Mouse (Mus musculus): Measurements from ENCODE around the gene Prmt9. TPM values are rescaled to one million over a fixed set of nuclear protein-coding genes. Genes with fewer than 3 reads are reported as not detected.

Gene Prmt9
- polyA plus RNA-seq, 1 experiment from 2014 or later, result 26.5 TPM

DNA sequence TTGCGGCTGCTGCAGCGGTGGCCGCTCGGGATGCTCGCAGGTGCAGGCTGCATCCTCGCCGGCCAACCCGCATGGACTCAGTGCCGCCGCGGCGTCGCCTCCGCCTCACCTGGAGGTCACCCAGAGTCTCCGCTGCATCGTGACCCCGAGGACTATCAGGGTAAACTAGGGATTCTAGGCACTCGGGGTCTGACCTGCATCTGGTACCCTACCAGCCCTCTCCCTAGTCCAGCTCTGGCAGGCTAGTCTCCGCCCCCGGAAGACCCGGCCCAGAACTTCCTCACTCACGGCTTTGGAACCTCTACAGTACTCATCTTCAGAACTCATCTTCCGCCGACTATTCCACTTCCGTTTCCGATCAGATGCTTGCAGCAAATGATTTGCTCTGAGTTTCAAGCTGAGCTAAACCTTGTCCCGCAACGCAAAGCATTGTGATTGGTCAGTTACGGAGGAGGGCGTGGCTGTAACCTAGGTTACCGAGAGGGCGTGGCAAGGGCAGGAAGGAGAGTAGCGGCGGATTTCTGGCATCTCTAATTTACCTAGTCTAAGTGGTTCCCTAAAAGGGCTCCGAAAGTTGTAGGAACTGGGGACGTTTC, 61.3 kb downstream of the Prmt9 start, which contains the start of gene Tmem184c:
Gene Tmem184c (minus strand): TSS at position 325 of the 596 bp plus-strand sequence.
- under 1% methylated on average over 36 of the region's 36 CpGs for WGBS
- peak within 1 kb of the TSS; percentile 83 for H3K27ac ChIP-seq (replicated peaks)
- H3K4me3 ChIP-seq (replicated peaks), result peak within 1 kb of the TSS; percentile 78
- H3K36me3 ChIP-seq, result peaks cover 2% of the 10 kb centered on the region
- H3K9me3 ChIP-seq (replicated peaks), result no peaks in the 10 kb centered on the region
- H3K4me2 ChIP-seq, result peak within 1 kb of the TSS; percentile 70
- H3K4me1 ChIP-seq, result peaks cover 18% of the 10 kb centered on the region
- peak within 1 kb of the TSS; percentile 65 for H3K9ac ChIP-seq (replicated peaks)
- peaks cover 3% of the 10 kb centered on the region; the same call in 1 of the 2 replicates for H3K27me3 ChIP-seq (replicated peaks)
- peak; percentile 99 for ATAC-seq (ENCODE audit: low FRiP score)

- Histone ChIP-seq H3K27ac (replicated peaks) (no peak overlapping the region), H3K36me3 (no peaks in the 10 kb centered on the region), H3K4me2 (no peak overlapping the region), H3K9ac (replicated peaks) (no peak overlapping the region), H3K9me3 (replicated peaks) (no peaks in the 10 kb centered on the region), H3K27me3 (replicated peaks) (peaks cover 3% of the 10 kb centered on the region; the same call in 1 of the 2 replicates), H3K4me1 (0 out of 2 replicates have a peak, but pooled peaks cover 3% of the 10 kb centered on the region), H3K4me3 (replicated peaks) (no peak overlapping the region)
- WGBS, result 65% methylated on average over 2 of the region's 2 CpGs
- no peak for ATAC-seq (ENCODE audit: low FRiP score)
These were observed 68.7 kb downstream of the Prmt9 start for GRCm38 (mm10) chr8:77617916-77618315.

GRCm38 (mm10) chr8:77623677-77624209, 74.5 kb downstream of the Prmt9 start:
- Histone ChIP-seq H3K4me1 (no peaks in the 10 kb centered on the region), H3K9ac (replicated peaks) (no peak overlapping the region), H3K4me2 (no peak overlapping the region), H3K36me3 (no peaks in the 10 kb centered on the region), H3K27ac (replicated peaks) (no peak overlapping the region), H3K4me3 (replicated peaks) (no peak overlapping the region), H3K9me3 (replicated peaks) (no peaks in the 10 kb centered on the region), H3K27me3 (replicated peaks) (no peaks in the 10 kb centered on the region)
- no peak for ATAC-seq (ENCODE audit: low FRiP score)
- 52% methylated on average over 7 of the region's 7 CpGs for WGBS

- WGBS, result 17% methylated on average over 15 of the region's 15 CpGs
- H3K36me3 ChIP-seq, result no peaks in the 10 kb centered on the region
- ATAC-seq (ENCODE audit: low FRiP score), result peak; percentile 96
- H3K9me3 ChIP-seq (replicated peaks), result no peaks in the 10 kb centered on the region
- no peak overlapping the region for H3K4me2 ChIP-seq
- H3K27me3 ChIP-seq (replicated peaks), result no peaks in the 10 kb centered on the region
- no peaks in the 10 kb centered on the region for H3K4me1 ChIP-seq
- no peak overlapping the region for H3K27ac ChIP-seq (replicated peaks)
- no peak overlapping the region for H3K4me3 ChIP-seq (replicated peaks)
- no peak overlapping the region for H3K9ac ChIP-seq (replicated peaks)
These were observed 80.8 kb downstream of the Prmt9 start for GRCm38 (mm10) chr8:77629858-77630537.

- H3K36me3 ChIP-seq, result no peaks in the 10 kb centered on the region
- no peak overlapping the region for H3K4me3 ChIP-seq (replicated peaks)
- no peaks in the 10 kb centered on the region for H3K4me1 ChIP-seq
- ATAC-seq (ENCODE audit: low FRiP score), result no peak
- WGBS, result 44% methylated on average over 3 of the region's 3 CpGs
- H3K27ac ChIP-seq (replicated peaks), result no peak overlapping the region
- H3K27me3 ChIP-seq (replicated peaks), result no peaks in the 10 kb centered on the region
- H3K9ac ChIP-seq (replicated peaks), result no peak overlapping the region
- H3K4me2 ChIP-seq, result no peak overlapping the region
- H3K9me3 ChIP-seq (replicated peaks), result no peaks in the 10 kb centered on the region
These were observed 81.5 kb downstream of the Prmt9 start for GRCm38 (mm10) chr8:77630691-77631090.

Other genes with a start within 250 kb of the Prmt9 start
- 5.7 and 11.4 TPM in 2 replicates for gene Arhgap10, start 31.4 kb upstream of the Prmt9 start, polyA plus RNA-seq (2015; fragmentation: Nextera tagmentation; extraction: Ambion mirVana)
- 66.7 and 73.0 TPM in 2 replicates for gene Tmem184c, start 61.3 kb downstream of the Prmt9 start, polyA plus RNA-seq (2015; fragmentation: Nextera tagmentation; extraction: Ambion mirVana)
- gene Ednra, start 175.1 kb downstream of the Prmt9 start, polyA plus RNA-seq (2015; fragmentation: Nextera tagmentation; extraction: Ambion mirVana), result 7.7 and 10.0 TPM in 2 replicates

All from neural tube, embryonic 15.5 days (tissue).